In genomic region chrX:9672040-9672439, GRCm38 (mm10) we compare ENCODE assay signal across 13 mouse cellular contexts.
"Had no signal": no experiment of that assay in that cellular context is flagged by ENCODE, and none has a peak within 500 bp of the region (broad histone marks: within the 10 kb centered on the region; RNA-seq: fewer than 3 reads in every experiment).

No protein-coding gene starts in this region.

- H3K4me2 ChIP-seq: intestine, embryonic 15.5 days; limb, embryonic 12.5 days; limb, embryonic 15.5 days; liver, embryonic 11.5 days; midbrain, embryonic 11.5 days; stomach, embryonic 15.5 days had no signal

- H3K36me3 ChIP-seq: intestine, embryonic 15.5 days; limb, embryonic 12.5 days; limb, embryonic 15.5 days; stomach, embryonic 15.5 days had no signal

- H3K4me1 ChIP-seq: intestine, embryonic 15.5 days; limb, embryonic 12.5 days; limb, embryonic 15.5 days; stomach, embryonic 15.5 days had no signal

- ATAC-seq: intestine, embryonic 15.5 days; liver, postnatal 0 days had no signal

- H3K9me3 ChIP-seq: intestine, embryonic 15.5 days; limb, embryonic 12.5 days; limb, embryonic 15.5 days; stomach, embryonic 15.5 days had no signal

- H3K4me3 ChIP-seq: intestine, embryonic 15.5 days; limb, embryonic 12.5 days; limb, embryonic 15.5 days; stomach, embryonic 15.5 days had no signal

- H3K27ac ChIP-seq: intestine, embryonic 15.5 days; limb, embryonic 12.5 days; limb, embryonic 15.5 days; liver, embryonic 14.5 days; stomach, embryonic 15.5 days had no signal

- H3K27me3 ChIP-seq: intestine, embryonic 15.5 days; limb, embryonic 12.5 days; limb, embryonic 15.5 days; stomach, embryonic 15.5 days had no signal

- H3K9ac ChIP-seq: intestine, embryonic 15.5 days; limb, embryonic 12.5 days; limb, embryonic 15.5 days; liver, embryonic 14.5 days; liver, postnatal 0 days; stomach, embryonic 15.5 days had no signal

- DNase-seq: kidney, adult 11 months; kidney, postnatal 25 days; left cerebral cortex, postnatal 4 days; liver, postnatal 0 days; midbrain, embryonic 14.5 days; thymus, postnatal 25 days had no signal
